Mouse (Mus musculus): ENCODE measurements around the gene Ccnt1. TPM values are rescaled to one million over a fixed set of nuclear protein-coding genes. Genes with fewer than 3 reads are reported as not detected.

Ccnt1 gene
- total RNA-seq (2014; rRNA removed), result 13.5 and 13.8 TPM in 2 replicates
- polyA plus RNA-seq (2012; rRNA removed), result 5.4 and 7.4 TPM in 2 replicates

GRCm38 (mm10) chr15:98570873-98571538 lies at the start of gene Ccnt1, which contains the start of gene 4930415O20Rik:
Ccnt1 (minus strand) TSS chr15:98570923.
4930415O20Rik (plus strand) TSS chr15:98571004.
- H3K4me1 ChIP-seq (ENCODE audit: control insufficient read depth, insufficient read depth, low read length), result peaks cover 5% of the 10 kb centered on the region
- no peak within 1 kb of the TSS for H3K9ac ChIP-seq (ENCODE audit: low read depth, low read length)
- H3K4me3 ChIP-seq (ENCODE audit: insufficient read depth, low read depth, low read length), result no peak within 1 kb of the TSS
- no peak for DNase-seq (ENCODE audit: extremely low read depth, low read depth, low spot score)
- peaks cover 5% of the 10 kb centered on the region; the same call in 1 of the 2 replicates for H3K79me2 ChIP-seq (ENCODE audit: control insufficient read depth, insufficient read depth, low read length)
- 77% methylated on average over 10 of the region's 10 CpGs for WGBS
- H3K27me3 ChIP-seq (ENCODE audit: control insufficient read depth, insufficient read depth, low read length), result no peaks in the 10 kb centered on the region
- H3K36me3 ChIP-seq (ENCODE audit: control insufficient read depth, insufficient read depth, low read length), result no peaks in the 10 kb centered on the region
- no peak for TF ChIP-seq CTCF (IDR thresholded peaks at IDR 0.05; ENCODE audit: low read depth, low read length)
- no peak for TF ChIP-seq POLR2A (IDR thresholded peaks at IDR 0.05; ENCODE audit: extremely low read depth, insufficient read depth, low read length)
- H3K27ac ChIP-seq (replicated peaks; ENCODE audit: insufficient read depth, low read depth, low read length), result no peak within 1 kb of the TSS

- Histone ChIP-seq H3K27me3 (ENCODE audit: control insufficient read depth, insufficient read depth, low read length) (no peaks in the 10 kb centered on the region; the same call in 1 of the 2 replicates), H3K4me3 (ENCODE audit: insufficient read depth, low read depth, low read length) (no peak overlapping the region), H3K27ac (replicated peaks; ENCODE audit: insufficient read depth, low read depth, low read length) (no peak overlapping the region), H3K36me3 (ENCODE audit: control insufficient read depth, insufficient read depth, low read length) (no peaks in the 10 kb centered on the region), H3K79me2 (ENCODE audit: control insufficient read depth, insufficient read depth, low read length) (no peaks in the 10 kb centered on the region), H3K9ac (ENCODE audit: low read depth, low read length) (no peak overlapping the region), H3K4me1 (ENCODE audit: control insufficient read depth, insufficient read depth, low read length) (peaks cover 5% of the 10 kb centered on the region; the same call in 1 of the 2 replicates)
- under 1% methylated on average over 12 of the region's 12 CpGs for WGBS
- no peak for DNase-seq (ENCODE audit: extremely low read depth, low read depth, low spot score)
- TF ChIP-seq CTCF (IDR thresholded peaks at IDR 0.05; ENCODE audit: low read depth, low read length), result peak; percentile 56; the same call in 1 of the 2 replicates
- no peak for TF ChIP-seq POLR2A (IDR thresholded peaks at IDR 0.05; ENCODE audit: extremely low read depth, insufficient read depth, low read length)
Measured at GRCm38 (mm10) chr15:98617176-98617537, 46.4 kb upstream of the Ccnt1 start.

- DNase-seq (ENCODE audit: extremely low read depth, low read depth, low spot score), result peak; percentile 85
- Histone ChIP-seq H3K27me3 (ENCODE audit: control insufficient read depth, insufficient read depth, low read length) (no peaks in the 10 kb centered on the region; the same call in 1 of the 2 replicates), H3K9ac (ENCODE audit: low read depth, low read length) (no peak overlapping the region), H3K27ac (replicated peaks; ENCODE audit: insufficient read depth, low read depth, low read length) (no peak overlapping the region), H3K36me3 (ENCODE audit: control insufficient read depth, insufficient read depth, low read length) (no peaks in the 10 kb centered on the region), H3K79me2 (ENCODE audit: control insufficient read depth, insufficient read depth, low read length) (no peaks in the 10 kb centered on the region), H3K4me1 (ENCODE audit: control insufficient read depth, insufficient read depth, low read length) (peaks cover 5% of the 10 kb centered on the region; the same call in 1 of the 2 replicates), H3K4me3 (ENCODE audit: insufficient read depth, low read depth, low read length) (no peak overlapping the region)
- TF ChIP-seq POLR2A (IDR thresholded peaks at IDR 0.05; ENCODE audit: extremely low read depth, insufficient read depth, low read length) (no peak), CTCF (IDR thresholded peaks at IDR 0.05; ENCODE audit: low read depth, low read length) (no peak)
- WGBS, result 46% methylated on average over 20 of the region's 20 CpGs
Measured at GRCm38 (mm10) chr15:98616362-98617175, 45.8 kb upstream of the Ccnt1 start.

GRCm38 (mm10) chr15:98615751-98616150 lies 45.0 kb upstream of the Ccnt1 start:
- TF ChIP-seq POLR2A (IDR thresholded peaks at IDR 0.05; ENCODE audit: extremely low read depth, insufficient read depth, low read length), result no peak
- TF ChIP-seq CTCF (IDR thresholded peaks at IDR 0.05; ENCODE audit: low read depth, low read length), result no peak
- Histone ChIP-seq H3K9ac (ENCODE audit: low read depth, low read length) (no peak overlapping the region), H3K27ac (replicated peaks; ENCODE audit: insufficient read depth, low read depth, low read length) (no peak overlapping the region), H3K27me3 (ENCODE audit: control insufficient read depth, insufficient read depth, low read length) (no peaks in the 10 kb centered on the region; the same call in 1 of the 2 replicates), H3K79me2 (ENCODE audit: control insufficient read depth, insufficient read depth, low read length) (no peaks in the 10 kb centered on the region), H3K4me1 (ENCODE audit: control insufficient read depth, insufficient read depth, low read length) (peaks cover 5% of the 10 kb centered on the region; the same call in 1 of the 2 replicates), H3K4me3 (ENCODE audit: insufficient read depth, low read depth, low read length) (no peak overlapping the region), H3K36me3 (ENCODE audit: control insufficient read depth, insufficient read depth, low read length) (no peaks in the 10 kb centered on the region)
- 88% methylated on average over 6 of the region's 6 CpGs for WGBS
- DNase-seq (ENCODE audit: extremely low read depth, low read depth, low spot score), result no peak

GRCm38 (mm10) chr15:98614971-98615370 lies 44.2 kb upstream of the Ccnt1 start:
- Histone ChIP-seq H3K79me2 (ENCODE audit: control insufficient read depth, insufficient read depth, low read length) (no peaks in the 10 kb centered on the region), H3K27ac (replicated peaks; ENCODE audit: insufficient read depth, low read depth, low read length) (no peak overlapping the region), H3K4me1 (ENCODE audit: control insufficient read depth, insufficient read depth, low read length) (peaks cover 5% of the 10 kb centered on the region; the same call in 1 of the 2 replicates), H3K4me3 (ENCODE audit: insufficient read depth, low read depth, low read length) (no peak overlapping the region), H3K9ac (ENCODE audit: low read depth, low read length) (no peak overlapping the region), H3K27me3 (ENCODE audit: control insufficient read depth, insufficient read depth, low read length) (no peaks in the 10 kb centered on the region; the same call in 1 of the 2 replicates), H3K36me3 (ENCODE audit: control insufficient read depth, insufficient read depth, low read length) (no peaks in the 10 kb centered on the region)
- DNase-seq (ENCODE audit: extremely low read depth, low read depth, low spot score), result peak; percentile 28
- whole genome bisulfite sequencing, result 58% methylated on average over 6 of the region's 6 CpGs
- TF ChIP-seq POLR2A (IDR thresholded peaks at IDR 0.05; ENCODE audit: extremely low read depth, insufficient read depth, low read length), result no peak
- TF ChIP-seq CTCF (IDR thresholded peaks at IDR 0.05; ENCODE audit: low read depth, low read length), result no peak
